Mouse (Mus musculus): ENCODE results near the gene Mpo. TPM values are rescaled to one million over a fixed set of nuclear protein-coding genes. Genes with fewer than 3 reads are reported as not detected.

Gene Mpo
- total RNA-seq, 2 experiments from 2014 or later = 0.48 to 0.62 TPM

GRCm38 (mm10) chr11:87757001-87757954, 36.1 kb upstream of the Mpo start:
- DNase-seq (ENCODE audit: low spot score in 2 of 2) = no peak

GRCm38 (mm10) chr11:87758161-87758911, 35.0 kb upstream of the Mpo start:
- no peak for DNase-seq (ENCODE audit: low spot score in 2 of 2)

GRCm38 (mm10) chr11:87758957-87759608, 34.3 kb upstream of the Mpo start:
- no peak for DNase-seq (ENCODE audit: low spot score in 2 of 2)

- peak; percentile 63 to 68 for DNase-seq (ENCODE audit: low spot score in 2 of 2)
These were observed 33.8 kb upstream of the Mpo start for GRCm38 (mm10) chr11:87759609-87760005.

- DNase-seq (ENCODE audit: low spot score in 2 of 2) = peak; percentile 71 to 76
These were observed 32.9 kb upstream of the Mpo start, which contains the start of gene Tspoap1 for GRCm38 (mm10) chr11:87760301-87761081. Gene Tspoap1, plus strand, starts transcription at chr11:87760541.

- no peak for DNase-seq (ENCODE audit: low spot score in 2 of 2)
These were observed 32.1 kb upstream of the Mpo start for GRCm38 (mm10) chr11:87761181-87761721.

GRCm38 (mm10) chr11:87761806-87762701, 31.3 kb upstream of the Mpo start:
- no peak for DNase-seq (ENCODE audit: low spot score in 2 of 2)

GRCm38 (mm10) chr11:87762702-87763385, 30.5 kb upstream of the Mpo start:
- DNase-seq (ENCODE audit: low spot score in 2 of 2) = peak in 1 of 2 experiments; percentile 26

- peak; percentile 56 to 67 for DNase-seq (ENCODE audit: low spot score in 2 of 2)
These were observed 29.8 kb upstream of the Mpo start for GRCm38 (mm10) chr11:87763511-87763987.

- peak; percentile 58 to 74 for DNase-seq (ENCODE audit: low spot score in 2 of 2)
These were observed 29.1 kb upstream of the Mpo start for GRCm38 (mm10) chr11:87763988-87764876.

- DNase-seq (ENCODE audit: low spot score in 2 of 2) = no peak
These were observed 24.6 kb upstream of the Mpo start for GRCm38 (mm10) chr11:87768745-87769144.

- peak; percentile 82 to 84 for DNase-seq (ENCODE audit: low spot score in 2 of 2)
These were observed 22.4 kb upstream of the Mpo start for GRCm38 (mm10) chr11:87770989-87771388.

GRCm38 (mm10) chr11:87772354-87772753, 21.0 kb upstream of the Mpo start:
- DNase-seq (ENCODE audit: low spot score in 2 of 2) = no peak

- peak; percentile 67 to 74 for DNase-seq (ENCODE audit: low spot score in 2 of 2)
These were observed 15.1 kb upstream of the Mpo start for GRCm38 (mm10) chr11:87778100-87778765.

- no peak for DNase-seq (ENCODE audit: low spot score in 2 of 2)
These were observed 14.5 kb upstream of the Mpo start for GRCm38 (mm10) chr11:87778915-87779314.

GRCm38 (mm10) chr11:87779392-87779791, 14.0 kb upstream of the Mpo start:
- no peak for DNase-seq (ENCODE audit: low spot score in 2 of 2)

GRCm38 (mm10) chr11:87780130-87780529, 13.3 kb upstream of the Mpo start:
- DNase-seq (ENCODE audit: low spot score in 2 of 2) = no peak
